Mouse (Mus musculus): ENCODE data around the gene Vav2.

GRCm38 (mm10) chr2:27334816-27335215, 92.0 kb downstream of the Vav2 start:
- no peak for TF ChIP-seq CTCF (IDR thresholded peaks at IDR 0.05; ENCODE audit: low read depth)
- TF ChIP-seq EP300 (IDR thresholded peaks at IDR 0.05; ENCODE audit: low read depth) = no peak
